Mouse (Mus musculus): Measurements from ENCODE around the gene Stat3. TPM values are rescaled to one million over a fixed set of nuclear protein-coding genes. Genes with fewer than 3 reads are reported as not detected.

Gene Stat3
- total RNA-seq, 2 experiments from 2014 or later, result 32.1 to 36.7 TPM

GRCm38 (mm10) chr11:100848789-100849379, 90.5 kb downstream of the Stat3 start:
- intact Hi-C loops (cut with DNase I), result no loop called here
- DNase-seq (ENCODE audit: extremely low spot score in 1 of 2, low spot score in 2 of 2), result no peak

- DNase-seq (ENCODE audit: extremely low spot score in 1 of 2, low spot score in 2 of 2), result no peak
- intact Hi-C loops (cut with DNase I), result no loop called here
These were observed 91.3 kb downstream of the Stat3 start for GRCm38 (mm10) chr11:100848080-100848479.

GRCm38 (mm10) chr11:100847572-100847971, 91.8 kb downstream of the Stat3 start:
- DNase-seq (ENCODE audit: extremely low spot score in 1 of 2, low spot score in 2 of 2), result no peak
- intact Hi-C loops (cut with DNase I), result no loop called here

- no peak for DNase-seq (ENCODE audit: extremely low spot score in 1 of 2, low spot score in 2 of 2)
- intact Hi-C loops (cut with DNase I), result no loop called here
These were observed 93.5 kb downstream of the Stat3 start for GRCm38 (mm10) chr11:100845793-100846192.

GRCm38 (mm10) chr11:100844121-100844520, 95.2 kb downstream of the Stat3 start:
- intact Hi-C loops (cut with DNase I), result no loop called here
- no peak for DNase-seq (ENCODE audit: extremely low spot score in 1 of 2, low spot score in 2 of 2)

- intact Hi-C loops (cut with DNase I), result no loop called here
These were observed 96.2 kb downstream of the Stat3 start for GRCm38 (mm10) chr11:100843070-100843669.

GRCm38 (mm10) chr11:100842025-100842424, 97.3 kb downstream of the Stat3 start:
- no peak for DNase-seq (ENCODE audit: extremely low spot score in 1 of 2, low spot score in 2 of 2)
- intact Hi-C loops (cut with DNase I), result no loop called here

More at GRCm38 (mm10) chr11:100843070-100843669, 96.2 kb downstream of the Stat3 start:
- no peak for DNase-seq (ENCODE audit: extremely low spot score in 1 of 2, low spot score in 2 of 2)

- intact Hi-C loops (cut with DNase I), result no loop called here
These were observed 98.5 kb downstream of the Stat3 start for GRCm38 (mm10) chr11:100840866-100841265.

GRCm38 (mm10) chr11:100839523-100839922, 99.8 kb downstream of the Stat3 start:
- intact Hi-C loops (cut with DNase I), result no loop called here
- DNase-seq (ENCODE audit: extremely low spot score in 1 of 2, low spot score in 2 of 2), result no peak

More at GRCm38 (mm10) chr11:100840866-100841265, 98.5 kb downstream of the Stat3 start:
- DNase-seq (ENCODE audit: extremely low spot score in 1 of 2, low spot score in 2 of 2), result no peak

- intact Hi-C loops (cut with DNase I), result no loop called here
- no peak for DNase-seq (ENCODE audit: extremely low spot score in 1 of 2, low spot score in 2 of 2)
These were observed 100.4 kb downstream of the Stat3 start for GRCm38 (mm10) chr11:100838894-100839293.

- intact Hi-C loops (cut with DNase I), result no loop called here
- DNase-seq (ENCODE audit: extremely low spot score in 1 of 2, low spot score in 2 of 2), result no peak
These were observed 102.2 kb downstream of the Stat3 start for GRCm38 (mm10) chr11:100836923-100837702.

Other genes with a start within 250 kb of the Stat3 start
- gene Zfp385c, start 247.1 kb downstream of the Stat3 start, total RNA-seq (2021), result under 1 TPM; 0.21 to 0.75 TPM
- gene Dhx58, start 235.3 kb downstream of the Stat3 start, total RNA-seq (2021), result 1 to 10 TPM; 1.8 to 1.9 TPM
- 10 to 100 TPM; 68.3 to 68.6 TPM for gene Kat2a, start 227.1 kb downstream of the Stat3 start, total RNA-seq (2021)
- not detected for gene Hspb9, start 225.7 kb downstream of the Stat3 start, total RNA-seq (2021)
- gene Rab5c, start 201.3 kb downstream of the Stat3 start, total RNA-seq (2021), result 100 to 1,000 TPM; 162 to 167 TPM
- 1 to 10 TPM; 7.8 to 9.5 TPM for gene Kcnh4, start 179.6 kb downstream of the Stat3 start, total RNA-seq (2021)
- under 1 TPM in 1 of 2 experiments, not detected in 1; 0.86 TPM for gene Hcrt, start 176.6 kb downstream of the Stat3 start, total RNA-seq (2021)
- gene Ghdc, start 168.6 kb downstream of the Stat3 start, total RNA-seq (2021), result 1 to 10 TPM; 5.9 to 7.6 TPM
- gene Stat5b, start 88.8 kb downstream of the Stat3 start, total RNA-seq (2021), result 10 to 100 TPM; 12.4 to 13.4 TPM
- gene Stat5a, start 80.2 kb downstream of the Stat3 start, total RNA-seq (2021), result 1 to 10 TPM; 2.0 to 3.4 TPM
- gene Cavin1, start 31.3 kb upstream of the Stat3 start, total RNA-seq (2021), result 10 to 100 TPM; 17.9 to 20.9 TPM
- gene Atp6v0a1, start 69.9 kb upstream of the Stat3 start, total RNA-seq (2021), result 100 to 1,000 TPM; 435 to 454 TPM
- gene Naglu, start 130.5 kb upstream of the Stat3 start, total RNA-seq (2021), result 10 to 100 TPM in 1 of 2 experiments, 1 to 10 TPM in 1; 9.4 to 10.2 TPM
- under 1 TPM; 0.43 to 0.79 TPM for gene Hsd17b1, start 138.9 kb upstream of the Stat3 start, total RNA-seq (2021)
- 10 to 100 TPM; 32.3 to 32.4 TPM for gene Coasy, start 143.0 kb upstream of the Stat3 start, total RNA-seq (2021)
- gene Mlx, start 147.7 kb upstream of the Stat3 start, total RNA-seq (2021), result 10 to 100 TPM; 52.8 to 55.8 TPM
- 1 to 10 TPM; 4.4 to 4.8 TPM for gene Psmc3ip, start 155.9 kb upstream of the Stat3 start, total RNA-seq (2021)
- 10 to 100 TPM; 54.5 to 55.0 TPM for gene Retreg3, start 180.4 kb upstream of the Stat3 start, total RNA-seq (2021)
- gene Tubg1, start 180.4 kb upstream of the Stat3 start, total RNA-seq (2021), result 10 to 100 TPM; 45.6 to 49.6 TPM
- gene Tubg2, start 216.4 kb upstream of the Stat3 start, total RNA-seq (2021), result 10 to 100 TPM; 46.6 to 48.8 TPM
- gene Cntnap1, start 231.0 kb upstream of the Stat3 start, total RNA-seq (2021), result 10 to 100 TPM; 44.2 to 54.1 TPM
- gene Plekhh3, start 231.8 kb upstream of the Stat3 start, total RNA-seq (2021), result 1 to 10 TPM; 5.9 to 8.0 TPM
- under 1 TPM in 1 of 2 experiments, not detected in 1; 0.41 TPM for gene Ccr10, start 235.9 kb upstream of the Stat3 start, total RNA-seq (2021)

Data from left cerebral cortex, postnatal 10 days (tissue).